Mouse (Mus musculus) cerebellum, adult 18-20 months (tissue): Measurements from ENCODE around the gene Rilp.

Source experiments
- DNase-seq, 2 experiments: peaks; one replicate each; pipeline ENCODE4 v3.0.0; 2021

Rilp gene

DNA sequence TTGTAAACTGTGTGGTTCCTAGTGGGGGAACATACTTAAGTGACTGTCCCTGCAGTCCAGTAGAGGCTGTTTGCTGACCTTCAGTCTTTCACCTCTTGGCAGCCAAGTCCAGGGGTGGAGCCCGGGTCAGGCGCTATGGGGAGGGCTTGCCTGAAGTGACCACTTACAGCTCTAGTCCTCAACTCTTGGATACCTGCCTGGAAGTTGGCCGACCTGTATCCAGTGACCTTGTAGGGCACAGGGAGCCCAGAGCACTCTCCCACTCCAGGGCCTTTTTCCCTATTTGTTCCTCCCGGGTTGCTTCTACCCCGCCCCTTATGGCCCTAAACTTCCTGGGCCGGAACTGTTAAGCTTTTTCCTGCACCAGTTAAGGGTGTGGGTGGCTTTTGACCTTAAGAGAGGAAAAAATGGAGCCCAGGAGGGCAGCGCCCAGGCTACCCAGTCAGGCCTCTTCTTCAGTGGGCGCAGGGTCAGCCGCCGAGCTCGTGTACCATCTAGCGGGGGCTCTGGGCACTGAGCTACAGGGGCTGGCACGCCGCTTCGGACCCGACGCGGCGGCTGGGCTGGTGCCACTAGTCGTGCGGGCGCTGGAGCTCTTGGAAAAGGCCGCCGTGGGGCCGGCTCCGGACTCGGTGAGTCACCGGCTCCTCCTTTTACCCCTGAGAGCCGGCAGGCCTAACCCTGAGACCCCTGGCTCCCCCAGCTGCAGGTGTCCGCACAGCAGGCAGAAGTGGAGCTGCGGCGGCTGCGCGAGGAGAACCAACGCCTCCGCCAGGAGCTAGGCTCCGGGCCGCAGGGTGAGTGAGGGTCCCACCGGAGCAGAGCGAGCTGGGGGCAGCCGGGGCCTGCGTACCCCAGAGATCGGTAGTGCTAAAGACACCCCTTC lies at the start of gene Rilp:
Gene Rilp (plus strand): TSS at position 354 of the 886 bp plus-strand sequence.
- DNase-seq = peak; percentile 52 to 69

DNA sequence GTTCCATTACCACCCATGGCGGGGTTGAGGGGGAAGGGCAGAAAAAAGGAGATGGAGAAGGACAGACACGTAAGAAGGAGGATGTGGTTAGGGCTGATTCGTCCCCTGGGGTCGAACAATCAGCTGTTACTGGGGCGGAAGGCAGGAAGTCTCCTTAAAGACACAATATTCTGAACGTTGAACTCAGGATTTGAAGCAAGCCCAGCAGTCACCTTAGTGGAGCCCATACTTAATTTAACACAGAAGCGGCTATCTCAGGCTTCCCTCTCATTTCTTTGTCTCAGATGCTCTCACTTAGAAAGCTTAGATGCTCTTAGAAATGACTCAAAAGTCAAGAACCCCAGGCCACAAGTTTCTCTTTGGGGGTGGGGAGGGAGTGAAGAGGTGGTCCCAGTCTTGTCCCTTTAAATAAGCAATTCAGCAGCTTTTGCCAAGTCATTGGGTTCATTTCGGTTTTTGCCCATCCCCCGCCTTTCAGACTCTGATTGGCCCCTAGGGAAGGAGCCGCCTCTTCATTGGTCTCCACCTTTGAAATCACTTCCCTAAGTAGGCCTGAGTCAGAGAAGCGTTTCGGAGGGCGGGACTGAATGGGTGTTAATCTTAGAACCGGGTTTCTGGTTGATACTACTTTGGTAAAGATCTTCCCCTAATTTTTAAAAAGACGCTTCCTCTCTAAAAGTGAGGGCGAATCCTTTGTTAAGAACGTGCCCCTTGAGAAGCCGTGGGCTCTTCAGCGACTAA lies 49.6 kb upstream of the Rilp start:
- peak; percentile 89 to 93 for DNase-seq

DNA sequence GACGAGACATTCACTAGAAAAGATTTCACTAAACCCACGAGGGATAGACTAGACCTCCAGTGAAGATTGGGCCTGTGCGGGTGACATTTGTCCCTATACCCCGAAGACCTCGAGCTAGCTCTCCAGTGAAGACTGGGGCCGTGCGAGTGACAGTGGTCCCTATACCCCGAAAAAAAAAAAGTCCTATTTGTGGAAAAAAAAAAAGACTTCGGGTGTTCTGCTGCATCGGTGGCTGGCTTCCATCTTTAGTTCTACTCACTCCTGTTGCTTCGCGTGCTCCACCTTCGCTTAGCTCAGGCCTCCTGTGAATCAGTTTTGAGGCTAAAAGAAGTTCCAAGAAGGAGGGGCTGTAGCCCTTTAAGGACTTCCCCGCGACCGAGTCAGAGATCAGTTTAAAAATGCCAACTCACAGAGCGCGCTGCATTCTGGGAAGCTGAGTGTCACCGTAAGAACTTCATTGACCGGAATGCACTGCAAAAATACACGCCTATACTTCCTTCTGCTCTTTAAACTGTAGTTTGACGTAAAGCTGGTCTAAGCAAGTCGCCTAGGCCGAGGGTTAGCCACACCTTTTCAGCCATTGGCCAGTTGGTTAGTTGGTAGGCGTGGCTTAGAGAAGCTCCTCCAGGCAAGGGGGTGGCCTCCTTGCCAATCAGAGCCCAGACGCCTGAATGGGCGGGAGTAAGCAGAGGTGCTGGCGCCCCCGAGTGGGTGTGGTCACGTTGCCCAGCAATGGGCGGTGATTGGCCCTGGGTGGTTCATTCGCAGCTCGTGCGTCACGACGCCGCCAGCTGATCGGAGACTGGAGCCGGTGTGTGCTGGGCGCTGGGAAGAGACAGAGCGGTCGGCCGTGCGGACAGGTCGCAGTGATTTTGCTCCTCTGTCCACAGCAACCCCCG lies 48.8 kb upstream of the Rilp start, which contains the start of gene Tlcd2:
Gene Tlcd2 (plus strand): TSS at position 872 of the 899 bp plus-strand sequence.
- peak; percentile 98 to 100 for DNase-seq

GRCm38 (mm10) chr11:75461743-75462252 lies 48.1 kb upstream of the Rilp start:
- DNase-seq = no peak

DNA sequence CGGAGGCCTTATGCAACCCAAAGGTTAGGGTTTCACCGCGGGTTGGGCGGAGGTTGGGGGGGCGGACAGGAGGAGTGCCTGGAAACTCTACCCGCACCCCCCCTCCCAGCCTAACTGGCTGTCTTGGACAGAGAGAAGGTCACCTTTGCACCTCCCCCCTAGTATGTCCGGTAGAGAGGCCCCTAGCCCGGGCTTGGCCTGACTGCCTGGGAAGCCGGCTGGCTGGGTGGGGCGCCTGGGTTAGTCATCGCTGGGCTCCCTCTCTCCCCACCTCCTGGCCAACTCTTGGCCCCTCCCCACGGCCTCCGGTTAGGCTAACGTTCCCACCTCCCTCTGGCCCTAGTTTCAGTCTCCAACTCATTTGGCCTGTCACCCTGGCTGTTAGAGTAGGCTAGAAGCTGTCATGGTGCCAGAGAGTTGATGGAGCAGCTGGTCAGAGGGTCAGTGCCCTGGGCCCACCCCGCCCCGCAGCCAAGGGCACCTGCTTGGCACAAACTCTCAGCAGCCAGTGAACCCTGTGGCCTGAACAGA lies 47.6 kb upstream of the Rilp start:
- peak; percentile 52 to 58 for DNase-seq

GRCm38 (mm10) chr11:75462865-75463336 lies 47.0 kb upstream of the Rilp start:
- peak; percentile 45 to 55 for DNase-seq

DNA sequence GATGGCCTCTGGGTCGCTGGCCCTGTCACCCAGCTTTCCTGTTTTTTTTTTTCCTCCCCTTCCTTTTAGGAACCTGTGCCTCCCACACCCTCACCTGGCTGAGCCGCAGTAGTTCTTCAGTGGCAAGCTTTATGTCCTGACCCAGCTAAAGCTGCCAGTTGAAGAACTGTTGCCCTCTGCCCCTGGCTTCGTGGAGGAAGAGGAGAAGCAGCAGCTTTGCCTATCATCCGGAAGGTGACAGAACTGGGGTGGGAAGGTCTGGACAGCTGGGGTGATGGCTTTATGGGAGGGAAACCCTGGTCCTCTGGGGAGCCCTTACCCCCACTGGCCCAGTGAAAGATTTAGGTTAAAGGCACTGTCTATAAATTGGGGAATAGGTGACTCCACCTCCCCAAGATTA lies 46.3 kb upstream of the Rilp start:
- no peak for DNase-seq

- no peak for DNase-seq
Observed at GRCm38 (mm10) chr11:75464417-75464816, 45.5 kb upstream of the Rilp start.

DNA sequence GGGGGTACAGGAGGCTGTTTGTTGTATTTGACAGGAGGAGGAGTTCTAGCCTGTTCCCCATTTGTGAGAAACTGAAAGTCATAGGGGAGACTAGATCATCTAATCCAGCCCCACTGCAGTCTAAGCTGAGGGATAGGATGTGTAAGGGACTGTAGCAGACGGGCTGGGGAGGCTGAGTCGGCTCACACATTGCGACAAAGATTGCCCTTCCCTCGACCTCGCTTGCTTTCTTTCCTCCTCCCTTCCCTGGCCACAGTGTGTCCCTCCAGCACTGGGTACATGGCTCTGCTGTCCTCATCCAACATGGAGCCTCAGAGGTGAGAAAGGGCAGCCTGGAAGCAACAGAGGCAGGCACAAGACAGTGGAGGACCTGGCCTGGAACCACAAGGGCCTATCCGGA lies 44.8 kb upstream of the Rilp start:
- DNase-seq = no peak

GRCm38 (mm10) chr11:75466731-75467505 lies 43.0 kb upstream of the Rilp start:
- DNase-seq = no peak

GRCm38 (mm10) chr11:75467512-75468215 lies 42.2 kb upstream of the Rilp start:
- DNase-seq = no peak

DNA sequence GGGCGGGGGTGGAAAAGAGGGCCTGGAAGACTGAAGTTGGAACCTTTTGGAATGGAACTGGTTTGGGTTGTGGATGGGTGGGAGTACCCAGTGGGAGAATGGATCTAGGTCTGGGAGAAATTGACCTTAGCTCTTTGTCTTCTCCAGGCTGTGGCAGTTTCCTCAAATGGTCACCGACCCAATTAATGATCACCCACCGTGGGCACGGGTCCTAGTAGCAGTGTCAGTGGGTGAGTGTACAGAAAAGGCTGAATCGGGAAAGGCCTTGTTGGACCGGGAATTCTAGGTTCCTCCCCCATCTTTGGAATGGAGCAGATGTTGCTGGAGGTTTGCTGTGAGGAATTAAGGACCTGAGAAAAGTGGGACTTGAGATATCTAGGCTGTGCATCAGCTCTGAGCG lies 41.5 kb upstream of the Rilp start:
- DNase-seq = no peak

GRCm38 (mm10) chr11:75469261-75469660 lies 40.6 kb upstream of the Rilp start:
- DNase-seq = no peak

DNA sequence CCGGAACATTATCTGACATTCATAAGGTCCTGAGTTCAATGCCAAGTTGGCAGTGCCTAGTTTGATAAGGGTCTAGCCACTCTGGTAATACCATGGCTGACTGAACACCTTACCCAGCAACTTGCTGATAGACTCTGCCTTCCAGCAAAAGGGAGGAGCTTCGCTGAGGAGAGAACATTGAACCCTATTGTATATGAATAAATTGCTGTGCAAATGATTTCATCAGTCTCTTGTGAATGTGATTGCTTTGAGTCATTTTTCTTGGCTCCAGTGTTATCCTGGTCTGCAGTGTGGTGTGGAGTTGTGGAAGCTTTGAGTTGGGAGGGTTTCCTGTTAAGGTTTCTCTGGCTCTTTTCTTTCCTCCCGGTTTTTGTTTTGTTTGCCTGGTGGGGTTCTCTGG lies 39.2 kb upstream of the Rilp start:
- DNase-seq = no peak

DNA sequence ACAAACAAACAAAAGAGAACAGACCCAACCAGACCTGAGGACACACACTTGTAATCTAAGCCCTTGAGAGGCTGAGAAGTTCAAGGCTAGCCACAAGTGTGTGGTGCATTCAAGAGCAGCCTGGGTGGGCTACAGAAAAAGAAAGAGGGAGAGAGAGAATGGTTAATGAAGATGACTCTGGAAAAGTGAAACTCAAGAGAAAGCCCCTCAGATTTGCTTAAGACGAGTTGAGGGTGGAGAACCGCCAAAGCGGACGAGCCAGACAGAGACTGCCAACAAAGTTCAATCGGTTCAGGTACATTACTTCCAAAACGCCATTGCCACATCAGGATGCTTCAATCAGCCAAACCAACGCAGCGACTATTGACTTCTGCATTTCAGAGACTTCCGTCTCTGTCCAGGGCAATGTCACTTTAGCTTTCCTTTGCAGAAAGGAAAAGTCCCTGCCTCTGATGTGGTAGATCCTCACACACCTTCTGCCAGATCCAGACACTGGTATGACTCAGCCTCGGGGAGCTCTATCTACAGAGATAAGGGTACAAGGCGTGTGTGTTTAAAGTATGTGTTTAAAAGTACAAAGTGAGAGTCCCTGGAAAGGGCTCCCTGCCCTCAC lies 37.3 kb upstream of the Rilp start:
- DNase-seq = no peak

DNA sequence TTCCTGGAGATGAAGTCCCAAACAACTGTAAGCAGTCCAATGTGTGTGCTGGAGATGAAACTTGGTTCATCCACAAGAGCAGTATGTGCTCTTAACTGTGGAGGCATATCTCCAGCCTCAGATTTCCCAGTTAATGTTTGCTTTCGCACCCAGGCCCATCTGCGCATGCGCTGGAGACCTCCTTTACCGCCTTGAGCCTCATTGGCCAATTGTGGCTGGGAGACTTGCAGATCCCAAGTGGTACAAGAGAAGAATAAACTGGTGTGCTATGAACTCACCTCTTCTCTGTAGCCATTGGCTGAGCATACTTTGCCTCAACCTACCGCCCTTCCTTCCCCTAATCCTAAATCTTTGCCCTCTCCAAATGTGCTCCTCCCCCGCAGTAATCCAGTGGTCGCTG lies 36.5 kb upstream of the Rilp start:
- no peak for DNase-seq

GRCm38 (mm10) chr11:75486192-75486591 lies 23.7 kb upstream of the Rilp start:
- no peak for DNase-seq

DNA sequence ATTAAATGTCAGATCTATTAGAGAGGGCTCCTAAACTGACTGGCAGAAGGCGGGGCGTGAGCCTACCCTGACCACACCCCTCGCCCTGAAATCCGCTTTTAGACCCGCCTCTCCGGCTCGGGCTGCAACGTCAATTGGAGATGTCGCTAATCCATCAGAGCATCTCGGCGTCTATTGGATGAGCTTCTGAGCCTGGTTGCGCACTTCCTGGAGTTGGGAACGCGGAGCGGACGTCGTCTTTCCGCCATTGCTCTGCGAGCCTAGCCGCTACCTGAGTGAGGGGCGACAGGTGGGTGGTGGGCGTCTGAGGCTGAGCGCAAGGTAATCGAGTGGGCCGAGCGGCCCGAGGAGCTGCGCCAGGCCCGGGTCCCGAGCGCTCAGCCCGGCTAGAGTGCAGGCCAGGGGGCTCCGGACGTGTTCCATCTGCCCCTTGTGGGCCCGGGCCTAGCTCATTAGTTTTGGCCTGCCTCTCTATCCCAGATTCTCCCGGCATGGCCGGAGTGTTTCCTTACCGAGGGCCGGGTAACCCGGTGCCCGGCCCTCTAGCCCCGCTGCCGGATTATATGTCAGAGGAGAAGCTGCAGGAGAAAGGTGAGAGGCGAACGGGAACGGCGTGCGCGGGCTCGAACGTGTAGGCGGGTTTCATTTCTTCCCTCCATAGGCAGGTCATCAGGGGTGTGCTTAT lies 23.2 kb upstream of the Rilp start, which contains the start of gene Prpf8:
Gene Prpf8 (plus strand): TSS at position 216 of the 685 bp plus-strand sequence.
- DNase-seq = peak; percentile 97 to 98

DNA sequence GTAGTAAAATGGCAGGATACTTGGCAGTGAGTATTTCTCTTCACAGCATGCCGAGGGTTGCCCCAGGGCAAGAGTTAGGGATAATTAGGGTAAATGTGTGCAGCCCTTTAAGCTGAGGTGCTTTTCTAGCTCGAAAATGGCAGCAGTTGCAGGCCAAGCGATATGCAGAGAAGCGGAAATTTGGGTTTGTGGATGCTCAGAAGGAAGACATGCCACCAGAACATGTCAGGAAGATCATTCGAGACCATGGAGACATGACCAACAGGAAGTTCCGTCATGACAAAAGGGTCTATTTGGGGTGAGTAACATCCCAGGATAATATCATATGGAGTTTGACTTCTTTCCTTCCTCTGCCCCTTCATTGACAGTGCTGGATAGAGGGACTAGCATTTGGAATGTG lies 22.4 kb upstream of the Rilp start:
- DNase-seq = no peak
